Mouse (Mus musculus) midbrain, embryonic 14.5 days (tissue): ENCODE measurements at regions not wholly inside any gene's neighbourhood (a gene's known extent, or its start where the extent isn't known, plus 50 kb on each side); places are given as distances from the start of the nearest gene placed in this dataset.
"Not testable (repeated sequence)": the region's sequence is repeated elsewhere in the genome, so short reads cannot be mapped to it uniquely, and the experiment has no call there.

Experiments
- ATAC-seq: fragments of 200-750 bp; cut with Nextera tagmentation; 2 replicates; pipeline ENCODE4 v1.8.0; 2017; ENCODE audit warnings: moderate number of reproducible peaks, moderate library complexity; ENCODE audit not compliant: low FRiP score, low TSS enrichment
- DNase-seq: peaks from one replicate; pipeline ENCODE4 v3.0.0-alpha.2; 2015
- H3K27ac ChIP-seq: fragments of 300-500 bp; sonication (generic); replicated peaks from 2 replicates; pipeline ENCODE4 v1.5.1; 2014; ENCODE audit warnings: mild to moderate bottlenecking, low read depth, low read length, moderate library complexity
- H3K27me3 ChIP-seq: fragments of 300-500 bp; sonication (generic); 2 replicates; pipeline ENCODE4 v1.6.1; 2014; ENCODE audit warnings: low read length, control low read depth, mixed read lengths; ENCODE audit not compliant: control insufficient read depth, insufficient read depth
- H3K36me3 ChIP-seq: fragments of 300-500 bp; sonication (generic); 2 replicates; pipeline ENCODE4 v1.6.1; 2014; ENCODE audit warnings: low read length, control low read depth; ENCODE audit not compliant: control insufficient read depth, insufficient read depth
- H3K4me1 ChIP-seq: fragments of 300-500 bp; sonication (generic); 2 replicates; pipeline ENCODE4 v1.6.1; 2014; ENCODE audit warnings: mild to moderate bottlenecking, antibody characterized with exemption, low read length, control low read depth; ENCODE audit not compliant: control insufficient read depth, insufficient read depth
- H3K4me2 ChIP-seq: fragments of 300-500 bp; sonication (generic); 2 replicates; pipeline ENCODE4 v1.6.1; 2014; ENCODE audit warnings: mild to moderate bottlenecking, low read length, moderate library complexity
- H3K4me3 ChIP-seq: fragments of 300-500 bp; sonication (generic); replicated peaks from 2 replicates; pipeline ENCODE4 v1.5.1; 2014; ENCODE audit warnings: low read depth, low read length
- H3K9ac ChIP-seq: fragments of 300-500 bp; sonication (generic); replicated peaks from 2 replicates; pipeline ENCODE4 v1.6.1; 2014; ENCODE audit warnings: mild to moderate bottlenecking, low read length, moderate library complexity
- H3K9me3 ChIP-seq: fragments of 300-500 bp; sonication (generic); 2 replicates; pipeline ENCODE4 v1.6.1; 2016; ENCODE audit warnings: low read length, control low read depth, mixed read lengths; ENCODE audit not compliant: control insufficient read depth
- WGBS: fragments of 180-500 bp; shearing (Covaris S2); extraction: QIAGEN DNeasy Blood & Tissue Kit; methylation state at CpG from one replicate; pipeline ENCODE4 v1.1.7; 2014; 5-methylcytosine and 5-hydroxymethylcytosine counted together

- WGBS = 80% methylated on average over 3 of the region's 3 CpGs
- H3K9me3 ChIP-seq = no peaks in the 10 kb centered on the region
- no peak overlapping the region for H3K9ac ChIP-seq
- H3K27me3 ChIP-seq = no peaks in the 10 kb centered on the region
- no peak overlapping the region for H3K4me3 ChIP-seq
- H3K27ac ChIP-seq = no peak overlapping the region
- H3K4me1 ChIP-seq = peaks cover 7% of the 10 kb centered on the region
- no peaks in the 10 kb centered on the region for H3K36me3 ChIP-seq
- no peak for ATAC-seq
- no peak overlapping the region for H3K4me2 ChIP-seq
- DNase-seq = no peak
Observed at GRCm38 (mm10) chr2:3908192-3908591, 109.3 kb upstream of the Frmd4a start.

- 45% methylated on average over 9 of the region's 9 CpGs for WGBS
- no peaks in the 10 kb centered on the region for H3K9me3 ChIP-seq
- H3K27ac ChIP-seq = peak overlapping the region; percentile 66
- H3K4me2 ChIP-seq = no peak overlapping the region
- no peak overlapping the region for H3K9ac ChIP-seq
- ATAC-seq (peak; percentile 68), DNase-seq (peak; percentile 66)
- H3K27me3 ChIP-seq = no peaks in the 10 kb centered on the region
- H3K4me3 ChIP-seq = no peak overlapping the region
- peaks cover 7% of the 10 kb centered on the region for H3K4me1 ChIP-seq
- no peaks in the 10 kb centered on the region for H3K36me3 ChIP-seq
Observed at GRCm38 (mm10) chr2:3910086-3910891, 107.2 kb upstream of the Frmd4a start.

- 67% methylated on average over 7 of the region's 7 CpGs for WGBS
- ATAC-seq = no peak
Observed at GRCm38 (mm10) chr2:3915141-3915540, 102.4 kb upstream of the Frmd4a start.

GRCm38 (mm10) chr2:3916365-3916764 lies 101.2 kb upstream of the Frmd4a start:
- Histone ChIP-seq H3K9ac (no peak overlapping the region), H3K36me3 (no peaks in the 10 kb centered on the region), H3K27me3 (no peaks in the 10 kb centered on the region), H3K4me3 (no peak overlapping the region), H3K9me3 (no peaks in the 10 kb centered on the region), H3K4me2 (no peak overlapping the region), H3K4me1 (no peaks in the 10 kb centered on the region), H3K27ac (no peak overlapping the region)
- WGBS = 92% methylated on average over 3 of the region's 3 CpGs
- DNase-seq = no peak
- ATAC-seq = no peak

More at GRCm38 (mm10) chr2:3915141-3915540, 102.4 kb upstream of the Frmd4a start:
- Histone ChIP-seq H3K27me3 (no peaks in the 10 kb centered on the region), H3K9ac (no peak overlapping the region), H3K27ac (no peak overlapping the region), H3K4me3 (no peak overlapping the region), H3K36me3 (no peaks in the 10 kb centered on the region), H3K9me3 (no peaks in the 10 kb centered on the region), H3K4me2 (no peak overlapping the region), H3K4me1 (no peaks in the 10 kb centered on the region)
- DNase-seq = peak; percentile 53

- no peak for DNase-seq
- no peaks in the 10 kb centered on the region for H3K27me3 ChIP-seq
- ATAC-seq = no peak
- H3K9me3 ChIP-seq = no peaks in the 10 kb centered on the region
- no peak overlapping the region for H3K27ac ChIP-seq
- no peaks in the 10 kb centered on the region for H3K36me3 ChIP-seq
- no peak overlapping the region for H3K4me3 ChIP-seq
- no peak overlapping the region for H3K9ac ChIP-seq
- H3K4me2 ChIP-seq = no peak overlapping the region
- no peaks in the 10 kb centered on the region for H3K4me1 ChIP-seq
- WGBS = 68% methylated on average over 6 of the region's 6 CpGs
Observed at GRCm38 (mm10) chr2:3918156-3918555, 99.4 kb upstream of the Frmd4a start.

GRCm38 (mm10) chr2:3919893-3920292 lies 97.6 kb upstream of the Frmd4a start:
- no peaks in the 10 kb centered on the region for H3K9me3 ChIP-seq
- H3K4me2 ChIP-seq = no peak overlapping the region
- H3K27ac ChIP-seq = no peak overlapping the region
- 85% methylated on average over 3 of the region's 3 CpGs for WGBS
- no peaks in the 10 kb centered on the region for H3K27me3 ChIP-seq
- H3K4me1 ChIP-seq = no peaks in the 10 kb centered on the region
- DNase-seq = no peak
- no peak for ATAC-seq
- no peak overlapping the region for H3K9ac ChIP-seq
- no peaks in the 10 kb centered on the region for H3K36me3 ChIP-seq
- no peak overlapping the region for H3K4me3 ChIP-seq

GRCm38 (mm10) chr2:3921084-3921483 lies 96.4 kb upstream of the Frmd4a start:
- not testable (repeated sequence) for H3K27ac ChIP-seq, H3K4me3 ChIP-seq, H3K27me3 ChIP-seq, ATAC-seq, H3K4me2 ChIP-seq, H3K9ac ChIP-seq, H3K36me3 ChIP-seq, H3K4me1 ChIP-seq, DNase-seq, H3K9me3 ChIP-seq
- 88% methylated on average over 2 of the region's 2 CpGs for WGBS

GRCm38 (mm10) chr2:3922739-3923138 lies 94.8 kb upstream of the Frmd4a start:
- no peak overlapping the region for H3K9ac ChIP-seq
- no peak overlapping the region for H3K4me2 ChIP-seq
- no peaks in the 10 kb centered on the region for H3K9me3 ChIP-seq
- H3K4me1 ChIP-seq = peaks cover 11% of the 10 kb centered on the region
- no peak overlapping the region for H3K27ac ChIP-seq
- no peaks in the 10 kb centered on the region for H3K27me3 ChIP-seq
- no peak for DNase-seq
- no peak for ATAC-seq
- H3K4me3 ChIP-seq = no peak overlapping the region
- 94% methylated on average over 4 of the region's 4 CpGs for WGBS
- no peaks in the 10 kb centered on the region for H3K36me3 ChIP-seq

DNA sequence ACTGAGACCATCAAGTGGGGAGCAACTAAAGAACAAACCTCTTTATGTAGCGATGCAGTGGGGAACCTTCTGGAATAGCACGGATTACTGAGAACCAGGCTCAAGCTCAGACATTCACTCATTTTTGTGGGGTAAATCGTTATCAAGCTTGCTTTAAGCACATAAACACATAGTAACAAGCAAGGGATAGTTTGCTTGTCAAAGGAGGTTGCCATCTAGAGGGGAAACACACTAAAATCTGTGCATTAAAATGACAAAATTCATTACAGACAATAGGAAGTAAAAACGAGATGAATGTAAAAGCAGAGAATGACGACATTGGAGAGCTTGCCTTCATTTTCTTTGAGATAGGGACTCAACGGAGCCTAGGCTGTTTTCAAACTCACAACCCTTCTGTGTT lies 92.8 kb upstream of the Frmd4a start:
- Histone ChIP-seq H3K9ac (no peak overlapping the region), H3K27ac (no peak overlapping the region), H3K36me3 (no peaks in the 10 kb centered on the region), H3K27me3 (no peaks in the 10 kb centered on the region), H3K9me3 (no peaks in the 10 kb centered on the region), H3K4me3 (no peak overlapping the region), H3K4me1 (peaks cover 11% of the 10 kb centered on the region), H3K4me2 (no peak overlapping the region)
- WGBS = 77% methylated on average over 6 of the region's 6 CpGs
- no peak for DNase-seq
- no peak for ATAC-seq
